Mouse (Mus musculus): ENCODE data around the gene Pcdh17.

- TF ChIP-seq CTCF (IDR thresholded peaks at IDR 0.05; ENCODE audit: borderline replicate concordance, insufficient read depth, low read depth, low read length) (no peak), POLR2A (IDR thresholded peaks at IDR 0.05; ENCODE audit: borderline replicate concordance, insufficient read depth, low read length) (no peak)
Observed at GRCm38 (mm10) chr14:84426616-84427015, 16.7 kb upstream of the Pcdh17 start.

Measured in cerebellum, adult 2 months (tissue).